Mouse (Mus musculus): ENCODE data around the gene Aftph.

DNA sequence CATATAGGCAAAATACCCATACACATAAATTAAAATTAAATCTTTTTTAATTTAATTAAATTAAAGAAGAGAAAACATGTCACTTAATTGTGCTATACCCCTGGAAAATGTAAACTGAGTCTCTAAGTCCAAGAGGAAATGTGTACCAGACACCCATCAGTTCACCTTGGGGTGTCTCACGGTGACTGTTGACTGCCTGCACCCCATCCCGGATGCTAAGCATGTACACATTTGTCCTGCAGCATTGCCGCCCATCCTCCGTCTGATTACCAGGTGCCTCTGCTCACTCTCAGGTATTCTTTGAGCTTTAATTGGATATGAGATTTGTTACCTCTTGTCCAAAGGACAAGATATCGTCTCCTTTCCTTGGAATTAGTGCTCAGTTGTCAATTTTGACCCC lies 99.1 kb downstream of the Aftph start:
- TF ChIP-seq CTCF (IDR thresholded peaks at IDR 0.05; ENCODE audit: insufficient read depth, low read depth, low read length) (no peak), POLR2A (IDR thresholded peaks at IDR 0.05; ENCODE audit: insufficient read depth, low read depth, low read length) (no peak)
